Mouse (Mus musculus) thymus, postnatal 4 days (tissue): Measurements from ENCODE around the gene Atad2b.
A peak's percentile ranks its signal among the peaks of the same experiment; 100 is the strongest.
"Not testable (repeated sequence)": the region's sequence is repeated elsewhere in the genome, so short reads cannot be mapped to it uniquely, and the experiment has no call there.

ENCODE experiments used
- DNase-seq: peaks from one replicate; pipeline ENCODE4 v3.0.0; 2021

Gene Atad2b

GRCm38 (mm10) chr12:4914441-4914840 lies 2.7 kb upstream of the Atad2b start:
- DNase-seq, result no peak

- DNase-seq, result no peak
These were observed 2.2 kb upstream of the Atad2b start for GRCm38 (mm10) chr12:4914944-4915343.

- DNase-seq, result peak; percentile 68
These were observed 845 bp downstream of the Atad2b start for GRCm38 (mm10) chr12:4917805-4918591.

GRCm38 (mm10) chr12:4928197-4928596 lies 11.0 kb downstream of the Atad2b start:
- DNase-seq, result no peak

- DNase-seq, result no peak
These were observed 13.8 kb downstream of the Atad2b start for GRCm38 (mm10) chr12:4930820-4931548.

- no peak for DNase-seq
These were observed 35.1 kb downstream of the Atad2b start for GRCm38 (mm10) chr12:4952272-4952671.

- no peak for DNase-seq
These were observed 36.0 kb downstream of the Atad2b start for GRCm38 (mm10) chr12:4953156-4953555.

- DNase-seq, result peak; percentile 90
These were observed 55.8 kb downstream of the Atad2b start for GRCm38 (mm10) chr12:4972939-4973338.

GRCm38 (mm10) chr12:4978324-4978723 lies 61.2 kb downstream of the Atad2b start:
- DNase-seq, result no peak

- no peak for DNase-seq
These were observed 79.8 kb downstream of the Atad2b start for GRCm38 (mm10) chr12:4996981-4997380.

- DNase-seq, result no peak
These were observed 88.2 kb downstream of the Atad2b start for GRCm38 (mm10) chr12:5005338-5005737.

- DNase-seq, result not testable (repeated sequence)
These were observed 88.6 kb downstream of the Atad2b start for GRCm38 (mm10) chr12:5005776-5006175.

- not testable (repeated sequence) for DNase-seq
These were observed 91.5 kb downstream of the Atad2b start for GRCm38 (mm10) chr12:5008638-5009037.

GRCm38 (mm10) chr12:5025226-5025861 lies 108.2 kb downstream of the Atad2b start:
- no peak for DNase-seq

- no peak for DNase-seq
These were observed 111.9 kb downstream of the Atad2b start for GRCm38 (mm10) chr12:5029035-5029434.

- no peak for DNase-seq
These were observed 120.9 kb downstream of the Atad2b start for GRCm38 (mm10) chr12:5038008-5038407.

- no peak for DNase-seq
These were observed 127.0 kb downstream of the Atad2b start for GRCm38 (mm10) chr12:5044141-5044540.

- DNase-seq, result no peak
These were observed 131.0 kb downstream of the Atad2b start for GRCm38 (mm10) chr12:5048104-5048503.

- DNase-seq, result no peak
These were observed 150.4 kb downstream of the Atad2b start for GRCm38 (mm10) chr12:5067590-5067989.

- no peak for DNase-seq
These were observed 153.0 kb downstream of the Atad2b start for GRCm38 (mm10) chr12:5070131-5070530.

GRCm38 (mm10) chr12:5073191-5073590 lies 156.0 kb downstream of the Atad2b start:
- no peak for DNase-seq

GRCm38 (mm10) chr12:5081480-5081879 lies 164.3 kb downstream of the Atad2b start:
- no peak for DNase-seq

- no peak for DNase-seq
These were observed 167.6 kb downstream of the Atad2b start for GRCm38 (mm10) chr12:5084714-5085113.
